Mouse (Mus musculus) v-Abl transformed pro-B cells (cell line): Measurements from ENCODE around the gene Snrnp27.

Source experiments
- in situ Hi-C, 2 experiments: fragments of 400-800 bp; cut with MboI; formaldehyde crosslinking; loops; one replicate each; pipeline ENCODE4 v1.15.1; 2025; ENCODE audit not compliant: unreplicated experiment in 2 of 2

The Snrnp27 gene

GRCm38 (mm10) chr6:86667061-86667460, 17.3 kb downstream of the Snrnp27 start:
- in situ Hi-C loops = no loop called here

DNA sequence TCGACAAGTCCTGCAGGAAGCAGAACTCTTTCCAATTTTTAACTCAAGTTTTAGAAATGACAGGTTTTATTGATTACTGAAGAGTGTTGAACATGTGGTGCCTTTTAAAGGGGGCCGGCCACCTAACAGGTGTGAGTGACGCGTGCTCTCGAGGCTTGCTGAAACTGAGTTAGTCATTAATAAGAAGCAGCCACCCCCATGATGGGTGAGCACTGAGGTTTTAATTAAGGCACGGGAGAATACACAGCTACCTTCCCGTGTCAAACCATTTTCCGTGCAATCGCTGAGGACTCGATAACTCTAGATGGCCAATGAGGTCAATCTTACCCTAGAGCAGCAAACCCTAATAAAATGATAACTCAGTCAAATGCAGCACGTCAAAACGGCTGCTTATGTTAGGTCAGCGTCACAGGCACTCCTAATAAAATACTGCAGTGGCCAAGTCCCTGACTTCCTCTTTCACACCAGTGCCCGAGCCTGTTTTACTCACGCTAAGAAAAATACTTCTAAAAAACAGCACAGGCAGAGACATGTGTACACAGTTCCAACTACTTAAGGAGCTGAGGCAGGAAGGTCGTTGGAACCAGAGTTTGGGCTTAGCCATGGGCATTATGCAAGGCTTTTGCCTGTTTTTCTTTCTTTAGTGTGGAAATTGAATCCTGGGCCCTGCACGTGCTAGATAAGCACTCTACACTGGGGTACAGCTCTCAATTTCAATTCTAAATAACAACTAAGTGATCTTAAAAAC, 18.6 kb downstream of the Snrnp27 start:
- in situ Hi-C loops = no loop called here

DNA sequence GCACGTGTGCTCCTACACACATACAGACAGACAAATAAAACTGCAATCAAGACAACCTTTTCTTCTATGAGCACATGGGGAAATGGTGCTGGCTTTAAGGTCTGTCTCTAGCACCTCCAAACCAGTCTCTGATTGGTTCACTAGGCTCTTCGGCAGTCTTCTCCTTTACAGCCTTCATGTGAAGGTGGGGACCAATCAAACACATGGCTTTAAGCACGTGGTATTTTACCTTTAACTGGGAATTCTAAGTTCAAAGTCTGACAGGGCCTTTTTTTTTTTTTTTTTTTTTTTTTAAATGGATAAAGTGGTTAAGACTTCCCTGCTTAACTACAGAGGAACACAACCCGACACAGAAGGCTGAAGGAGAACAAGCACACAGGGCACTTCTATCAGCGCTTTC, 19.2 kb downstream of the Snrnp27 start:
- in situ Hi-C loops = no loop called here

DNA sequence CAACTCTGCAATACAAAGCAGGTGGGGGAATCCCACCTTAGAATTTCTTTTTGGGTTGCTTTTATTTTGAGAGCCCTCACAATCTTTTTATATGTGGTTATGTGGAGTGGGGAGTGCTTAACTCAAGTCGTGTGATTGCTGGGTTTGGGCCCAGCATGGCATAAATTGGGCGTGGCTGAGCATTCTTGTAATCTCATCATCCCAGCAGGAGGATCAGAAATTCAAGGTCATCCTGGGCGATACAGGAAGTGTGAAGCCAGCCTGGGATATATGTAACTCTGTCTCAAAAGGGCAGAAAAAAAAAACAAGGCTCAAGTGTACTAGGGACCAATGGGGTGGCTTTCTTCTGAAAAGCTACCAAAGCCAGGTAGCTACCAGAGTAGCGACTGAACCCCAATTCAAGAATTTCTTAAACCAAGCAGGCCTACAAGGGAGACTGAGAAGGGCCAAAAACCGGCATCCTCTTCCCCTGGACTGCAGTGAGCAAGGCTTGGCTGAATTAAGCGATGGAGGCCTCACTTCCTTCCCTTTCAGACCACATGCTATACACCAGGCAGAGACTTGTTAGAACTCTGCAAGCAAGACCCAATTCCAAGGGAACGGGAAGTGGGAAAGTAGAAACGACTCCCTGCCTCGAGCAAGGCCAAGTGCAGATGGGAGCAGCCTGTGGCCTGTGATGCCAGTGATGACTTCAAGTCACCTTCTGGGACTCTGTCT, 24.0 kb downstream of the Snrnp27 start:
- in situ Hi-C loops = no loop called here

GRCm38 (mm10) chr6:86658501-86658900, 25.8 kb downstream of the Snrnp27 start:
- in situ Hi-C loops = loop anchor here in 1 of 2 experiments (10.0 kb wide), 1 partner anchor 54 kb away; no protein-coding TSS in a partner anchor

- in situ Hi-C loops = loop anchor here in 1 of 2 experiments (10.0 kb wide), 1 partner anchor 50 kb away; no protein-coding TSS in a partner anchor
Observed at GRCm38 (mm10) chr6:86654270-86654916, 29.9 kb downstream of the Snrnp27 start.

- in situ Hi-C loops = loop anchor here in 1 of 2 experiments (10.0 kb wide), 1 partner anchor 48 kb away; no protein-coding TSS in a partner anchor
Observed at GRCm38 (mm10) chr6:86653026-86653425, 31.3 kb downstream of the Snrnp27 start.

DNA sequence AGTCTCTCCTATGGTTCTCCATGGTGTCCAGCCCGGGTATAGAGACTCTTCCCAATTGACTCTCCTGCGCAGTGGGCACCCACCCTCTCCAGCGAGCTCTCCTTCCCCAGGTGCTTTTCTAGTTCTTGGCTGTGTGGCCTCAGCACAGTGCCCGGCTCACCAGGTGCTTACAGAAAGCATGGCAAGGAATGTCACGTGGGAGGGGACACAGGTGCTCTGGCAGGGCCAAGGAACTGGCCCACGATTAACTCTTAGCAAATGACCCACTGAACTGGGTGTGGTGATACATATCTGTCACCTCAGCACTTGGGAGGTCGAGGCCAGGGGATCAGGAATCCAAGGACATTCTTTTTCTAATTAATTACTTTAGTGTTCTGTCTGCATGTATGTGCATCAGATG, 38.2 kb downstream of the Snrnp27 start:
- in situ Hi-C loops = no loop called here

GRCm38 (mm10) chr6:86645551-86645950, 38.8 kb downstream of the Snrnp27 start:
- in situ Hi-C loops = no loop called here

DNA sequence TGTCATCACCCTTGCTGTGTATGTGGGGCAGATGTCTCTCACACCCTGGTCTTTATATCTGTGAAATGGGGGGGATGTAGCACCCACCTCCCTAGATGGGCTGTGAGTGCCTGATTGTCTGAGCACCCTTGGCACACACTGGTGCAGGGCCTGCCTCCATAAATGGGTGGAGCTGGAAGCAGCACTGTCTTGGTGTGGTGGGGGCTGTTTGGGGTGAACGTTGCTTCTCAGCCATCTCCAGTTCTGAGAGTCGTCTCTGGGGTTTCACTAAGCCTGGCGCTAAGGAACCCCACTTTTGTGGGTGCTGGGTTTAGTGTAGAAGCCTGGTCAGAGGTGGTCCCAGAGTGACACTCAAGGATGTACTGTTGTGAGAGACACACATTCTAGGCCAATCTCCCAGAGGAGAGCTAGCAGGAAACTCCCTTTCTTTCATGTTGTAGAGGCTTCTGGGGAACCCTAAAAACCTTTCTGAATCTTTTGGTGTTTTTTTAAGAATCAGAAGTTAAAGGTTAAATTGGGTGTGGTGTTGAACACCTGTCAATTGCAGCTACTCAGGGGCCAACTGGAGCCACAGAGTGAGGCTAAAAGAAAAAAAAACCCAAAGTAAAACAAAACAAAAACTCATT, 39.4 kb downstream of the Snrnp27 start:
- in situ Hi-C loops = no loop called here

GRCm38 (mm10) chr6:86641716-86642115, 42.6 kb downstream of the Snrnp27 start:
- in situ Hi-C loops = no loop called here

- in situ Hi-C loops = no loop called here
Observed at GRCm38 (mm10) chr6:86640776-86641175, 43.5 kb downstream of the Snrnp27 start.

DNA sequence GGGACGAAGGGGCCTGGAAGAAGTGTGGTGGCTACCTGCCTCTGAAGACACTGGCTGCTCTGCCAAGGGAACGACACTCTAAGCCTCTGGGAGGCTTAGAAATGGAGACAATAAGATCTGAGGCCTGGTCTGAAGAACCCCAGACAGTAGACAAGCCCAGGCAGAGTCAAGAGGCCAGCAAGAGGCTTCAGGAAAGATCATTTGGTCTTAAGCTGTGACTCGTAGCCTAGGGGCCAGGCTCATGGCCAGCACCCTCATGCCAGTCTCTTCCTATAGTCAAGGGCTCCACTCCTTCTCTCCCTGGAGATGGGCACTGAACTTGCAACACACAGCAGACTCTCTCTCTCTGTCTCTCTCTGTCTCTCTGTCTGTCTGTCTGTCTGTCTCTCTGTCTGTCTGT, 44.2 kb downstream of the Snrnp27 start:
- in situ Hi-C loops = no loop called here

GRCm38 (mm10) chr6:86639180-86640160, 44.9 kb downstream of the Snrnp27 start:
- in situ Hi-C loops = no loop called here

DNA sequence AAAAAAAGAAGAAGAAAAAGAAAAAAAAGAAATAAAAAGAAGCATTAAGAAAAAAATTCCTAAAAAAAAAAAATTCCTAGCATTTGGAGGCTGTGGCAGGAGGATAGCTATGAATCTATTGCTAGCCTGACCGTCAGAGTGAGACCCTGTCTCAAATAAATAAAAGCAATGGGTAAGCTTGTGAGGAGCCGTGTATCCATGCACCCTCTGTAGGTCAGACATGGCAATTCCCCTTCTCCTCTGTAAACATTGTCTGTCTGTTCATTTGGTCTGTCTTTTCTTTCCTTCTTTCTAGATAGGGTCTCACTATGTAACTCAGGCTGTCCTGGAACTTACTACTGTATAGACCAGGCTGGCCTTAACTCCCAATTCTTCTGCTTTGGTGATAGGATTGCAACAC, 45.9 kb downstream of the Snrnp27 start:
- in situ Hi-C loops = no loop called here

DNA sequence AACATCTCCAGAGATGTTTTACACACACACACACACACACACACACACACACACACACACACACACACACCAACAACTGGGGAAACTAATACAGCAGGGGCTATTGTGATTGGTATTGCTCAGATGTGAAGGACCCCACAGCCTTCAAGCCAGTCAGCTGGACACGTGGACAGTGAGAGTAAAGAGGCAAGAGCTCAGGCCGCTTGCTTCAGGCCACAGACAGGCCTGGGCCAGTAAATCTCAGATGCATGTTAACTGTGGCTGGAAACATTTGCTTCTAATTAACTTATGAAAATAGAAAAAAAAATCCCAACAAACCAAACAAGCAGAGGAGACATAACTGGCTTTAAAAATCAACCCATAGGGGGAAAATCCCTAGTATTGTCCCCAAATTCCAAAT, 46.5 kb downstream of the Snrnp27 start:
- in situ Hi-C loops = no loop called here

GRCm38 (mm10) chr6:86637171-86637835, 47.0 kb downstream of the Snrnp27 start:
- in situ Hi-C loops = no loop called here

GRCm38 (mm10) chr6:86636495-86636894, 47.8 kb downstream of the Snrnp27 start:
- in situ Hi-C loops = no loop called here

- in situ Hi-C loops = no loop called here
Observed at GRCm38 (mm10) chr6:86630141-86630540, 54.2 kb downstream of the Snrnp27 start.
